Mouse (Mus musculus) embryo, embryonic 11.5 days (tissue): ENCODE results near the gene Chmp4b.
A peak's percentile ranks its signal among the peaks of the same experiment; 100 is the strongest.

Experiments
- DNase-seq: peaks from one replicate; pipeline ENCODE4 v3.0.0-alpha.2; 2012; ENCODE audit warnings: low read depth, low spot score

Gene Chmp4b

DNA sequence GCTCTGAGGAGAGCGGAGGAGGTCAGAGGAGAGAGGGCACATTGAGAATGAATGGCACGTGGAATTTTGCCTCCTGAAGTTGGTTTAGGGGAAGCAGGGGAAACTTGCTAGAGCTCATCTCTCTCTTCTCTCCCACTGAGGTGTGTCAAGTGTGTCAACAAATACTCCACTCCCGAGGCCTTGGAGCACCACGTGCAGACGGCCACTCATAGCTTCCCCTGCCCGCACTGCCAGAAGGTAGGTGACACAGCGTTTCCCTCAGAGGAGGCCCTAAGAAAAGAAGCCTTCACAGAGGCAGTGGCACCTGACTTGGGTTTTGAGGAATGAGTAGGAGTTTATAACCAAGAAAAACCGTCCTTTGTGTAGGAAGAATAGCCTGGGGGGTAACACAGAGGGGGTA is 10.3 kb upstream of the Chmp4b start:
- no peak for DNase-seq

DNA sequence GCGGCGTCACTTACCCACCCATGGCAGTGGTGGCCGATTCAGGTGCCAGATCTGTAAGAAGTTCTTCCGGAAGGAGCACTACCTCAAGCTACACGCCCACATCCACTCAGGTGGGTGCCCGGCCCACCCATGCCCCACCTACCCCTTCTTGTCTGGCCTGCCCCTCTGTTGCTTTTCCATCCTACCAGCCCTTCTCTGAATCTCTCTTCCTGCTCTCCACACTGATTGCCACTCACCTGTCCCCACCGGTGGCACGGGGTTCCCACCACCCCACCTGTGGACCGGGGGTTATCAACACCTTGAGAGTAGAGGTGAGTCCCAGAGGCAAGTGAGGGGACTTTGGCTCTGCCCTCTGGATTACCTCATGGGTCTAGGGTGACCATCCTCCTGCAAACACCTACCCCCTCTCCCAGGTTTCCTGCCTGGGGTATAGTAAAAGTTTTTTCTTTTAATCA is 9.5 kb upstream of the Chmp4b start:
- DNase-seq: no peak

DNA sequence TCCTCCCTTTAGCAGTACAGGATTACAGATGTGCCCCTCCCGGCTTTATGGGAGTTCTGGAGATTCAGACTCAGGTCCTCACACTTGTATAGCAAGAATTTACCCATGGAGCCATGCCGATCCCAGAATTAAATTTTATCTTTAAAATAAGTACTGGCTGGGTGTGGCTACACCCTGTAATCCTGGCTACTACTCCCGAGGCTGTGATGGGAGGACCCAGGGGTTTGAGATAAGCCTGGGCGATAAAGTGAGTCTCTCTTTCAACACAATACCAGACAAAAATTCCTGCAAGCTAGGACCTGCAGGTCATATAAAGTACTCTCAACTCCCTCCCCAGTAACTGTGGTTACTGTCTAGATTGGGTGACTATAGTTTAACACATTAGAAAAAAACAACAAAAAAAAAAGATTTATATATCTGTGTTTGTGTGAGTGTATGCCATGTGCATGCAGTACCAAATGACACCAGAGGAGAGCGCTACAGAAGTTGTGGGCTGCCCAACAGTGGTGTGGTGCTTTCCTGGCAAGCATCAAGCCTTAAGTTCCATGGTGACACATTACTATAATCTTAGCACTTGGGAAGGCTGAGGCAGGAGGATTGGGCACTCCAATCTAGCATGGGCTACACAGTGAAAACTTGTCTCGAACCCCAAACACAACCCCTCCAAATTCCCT is 8.7 kb upstream of the Chmp4b start:
- DNase-seq: no peak

DNA sequence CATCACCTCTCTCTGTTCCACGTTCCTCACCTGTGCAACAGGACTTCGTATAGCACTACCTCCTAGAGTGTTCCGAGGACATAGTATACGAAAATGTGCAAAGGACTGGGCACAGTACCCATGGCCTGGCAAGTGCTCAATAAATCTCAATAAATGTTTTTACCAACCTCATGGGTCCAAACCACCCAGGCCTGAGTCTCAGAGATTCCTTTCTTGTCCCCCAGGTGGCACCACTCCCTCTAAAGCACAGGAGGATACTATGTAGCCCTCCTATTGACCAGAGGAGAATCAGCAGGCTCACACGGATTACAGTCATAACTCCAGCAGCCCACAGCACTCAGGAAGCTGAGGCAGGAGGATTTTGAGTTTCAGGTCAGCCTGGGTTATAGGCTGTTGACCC is 4.9 kb upstream of the Chmp4b start:
- DNase-seq: no peak

DNA sequence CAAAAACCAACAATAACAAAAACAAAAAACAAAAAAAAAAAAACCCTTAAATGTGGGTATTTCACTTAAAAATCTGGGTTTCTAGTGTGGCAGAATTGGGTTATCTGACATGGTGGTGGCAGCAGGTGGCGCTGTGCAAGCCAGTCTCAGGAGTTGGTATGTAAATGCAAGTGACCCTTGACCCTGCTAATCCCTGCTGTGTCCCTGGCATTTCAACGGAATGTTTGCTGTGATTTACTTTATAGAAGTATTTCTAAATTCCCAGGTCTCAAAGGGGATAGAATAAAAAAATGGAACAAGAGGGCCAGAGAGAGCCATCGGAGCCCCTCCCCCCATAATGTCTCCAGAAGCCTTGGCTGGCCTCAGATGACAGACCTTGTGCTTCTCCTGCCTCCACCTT is 3.4 kb upstream of the Chmp4b start:
- peak; percentile 26 for DNase-seq

DNA sequence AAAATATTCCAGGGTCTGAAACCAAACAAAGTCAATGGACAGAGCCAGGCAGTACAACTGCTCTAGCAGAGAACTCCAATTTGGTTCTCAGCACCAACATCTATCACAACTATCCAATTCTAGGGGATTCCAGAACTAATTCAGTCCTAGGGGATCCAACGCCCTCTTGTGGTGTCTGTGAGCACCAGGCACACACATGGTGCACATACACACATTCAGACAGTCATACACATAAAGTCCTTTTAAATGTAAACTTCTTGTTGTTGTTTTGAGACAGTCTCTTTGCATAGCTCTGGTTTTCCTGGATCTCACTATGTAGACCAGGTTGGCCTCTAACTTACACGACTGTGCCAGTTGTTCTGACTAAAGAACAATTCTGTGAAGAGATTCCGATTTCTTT is 1.1 kb upstream of the Chmp4b start:
- no peak for DNase-seq

DNA sequence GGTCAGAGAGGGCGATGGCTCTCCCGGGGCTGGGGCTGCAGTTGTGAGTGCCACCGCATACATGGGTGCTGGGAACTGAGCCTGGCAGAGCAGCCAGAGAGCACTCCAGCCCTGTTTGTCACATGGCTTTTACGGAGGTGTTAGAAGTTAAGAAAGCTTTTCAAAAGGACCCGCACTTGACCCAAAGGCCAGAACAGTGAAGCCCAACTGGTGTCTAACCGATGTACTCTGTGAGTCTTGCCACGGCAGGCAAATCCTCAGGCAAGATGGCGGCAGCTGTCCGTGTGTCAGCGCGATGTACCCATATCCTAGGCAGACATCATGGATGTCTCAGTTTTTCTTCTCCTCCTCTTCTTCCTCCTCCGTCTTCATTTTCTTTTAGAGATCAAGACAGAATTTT is 3.5 kb downstream of the Chmp4b start:
- DNase-seq: no peak

DNA sequence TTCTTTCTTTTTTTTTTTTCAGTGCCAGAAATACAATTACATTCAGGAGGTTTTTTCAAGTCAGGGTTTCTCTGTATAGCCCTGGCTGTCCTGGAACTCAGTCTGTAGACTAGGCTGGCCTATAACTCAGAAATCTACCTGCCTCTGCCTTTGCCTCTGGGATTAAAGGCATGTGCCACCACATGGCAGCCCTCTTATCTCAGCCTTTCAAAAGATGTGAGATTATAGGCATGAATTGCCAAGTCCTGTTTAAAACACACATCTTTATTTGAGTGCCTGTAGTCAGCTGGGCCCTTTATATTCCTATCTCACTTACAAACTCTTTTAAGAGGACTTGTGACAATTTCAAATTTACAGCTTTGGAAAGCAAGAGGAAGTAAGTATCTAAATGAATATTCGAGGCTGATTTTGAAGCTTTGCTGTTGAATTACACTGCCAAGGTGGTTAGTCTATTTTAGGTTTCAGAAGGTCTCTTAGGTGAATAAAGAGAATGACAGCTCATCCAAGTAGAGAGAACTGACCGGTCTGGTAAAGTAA is 4.4 kb downstream of the Chmp4b start:
- DNase-seq: no peak

DNA sequence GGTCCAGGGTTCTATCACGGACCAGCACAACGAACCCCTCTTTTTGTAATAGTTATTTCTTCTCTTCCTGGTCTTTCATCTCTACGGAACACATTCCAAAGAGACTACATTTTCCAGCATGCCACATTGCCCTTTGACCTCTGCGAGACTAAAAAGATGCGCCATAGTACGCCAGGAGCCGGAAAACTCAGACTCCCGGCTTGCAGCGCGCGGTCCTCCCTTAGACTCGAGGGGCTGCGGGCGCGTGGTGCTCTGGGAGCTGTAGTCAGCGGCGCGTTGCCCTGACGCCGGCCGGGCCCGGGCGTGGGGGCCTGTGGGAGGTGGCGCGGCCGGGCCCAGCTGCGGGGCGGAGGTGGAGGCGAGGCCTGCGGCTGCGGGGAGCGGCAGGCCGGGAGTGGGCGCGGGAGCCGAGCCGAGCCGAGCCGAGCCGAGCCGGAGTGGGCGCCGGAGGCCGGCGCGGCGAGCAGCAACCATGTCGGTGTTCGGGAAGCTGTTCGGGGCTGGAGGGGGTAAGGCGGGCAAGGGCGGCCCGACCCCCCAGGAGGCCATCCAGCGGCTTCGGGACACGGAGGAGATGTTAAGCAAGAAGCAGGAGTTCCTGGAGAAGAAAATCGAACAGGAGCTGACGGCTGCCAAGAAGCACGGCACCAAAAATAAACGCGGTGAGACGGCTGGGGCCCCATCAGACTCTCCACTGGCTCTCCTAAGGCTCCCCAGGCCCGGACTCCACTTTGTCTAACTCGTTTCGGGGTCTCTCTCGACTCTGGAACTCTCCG is 5.4 kb downstream of the Chmp4b start:
- DNase-seq: peak; percentile 96

DNA sequence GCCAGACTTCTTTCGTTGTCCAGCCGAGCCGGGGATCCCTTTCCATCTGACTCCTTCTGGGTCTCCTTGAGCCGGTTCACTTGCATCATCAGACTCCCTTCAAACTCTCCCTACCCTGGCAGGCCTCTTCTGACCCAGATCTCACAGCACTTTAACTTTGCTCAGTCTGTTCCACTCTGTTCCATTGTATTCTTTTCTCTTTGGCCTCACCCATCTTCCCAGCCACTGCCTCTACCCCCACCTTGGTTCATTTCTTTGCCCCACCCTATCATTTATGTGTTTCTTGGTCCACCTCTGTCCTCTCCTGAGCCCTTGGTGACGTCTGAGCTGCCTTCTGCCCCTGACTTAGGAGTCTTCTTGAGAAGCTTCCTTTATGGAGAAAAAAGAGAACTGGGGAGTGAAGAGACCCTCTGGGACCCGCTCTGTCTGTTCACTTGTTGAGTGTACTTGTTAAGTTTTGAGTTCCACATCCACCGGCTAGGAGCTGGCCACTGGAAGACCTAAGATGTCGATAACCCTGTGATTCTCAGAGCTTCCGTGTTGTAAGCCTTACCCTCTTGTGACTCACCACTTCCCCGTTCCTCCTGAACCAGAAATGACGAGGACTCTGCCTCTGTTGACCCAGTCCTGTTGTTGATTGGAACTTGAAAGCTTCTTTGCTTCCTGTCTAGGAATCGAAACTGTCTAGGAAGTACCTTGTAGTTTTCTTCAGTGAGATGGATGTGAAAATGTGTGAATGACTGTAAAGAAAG is 6.2 kb downstream of the Chmp4b start:
- no peak for DNase-seq

DNA sequence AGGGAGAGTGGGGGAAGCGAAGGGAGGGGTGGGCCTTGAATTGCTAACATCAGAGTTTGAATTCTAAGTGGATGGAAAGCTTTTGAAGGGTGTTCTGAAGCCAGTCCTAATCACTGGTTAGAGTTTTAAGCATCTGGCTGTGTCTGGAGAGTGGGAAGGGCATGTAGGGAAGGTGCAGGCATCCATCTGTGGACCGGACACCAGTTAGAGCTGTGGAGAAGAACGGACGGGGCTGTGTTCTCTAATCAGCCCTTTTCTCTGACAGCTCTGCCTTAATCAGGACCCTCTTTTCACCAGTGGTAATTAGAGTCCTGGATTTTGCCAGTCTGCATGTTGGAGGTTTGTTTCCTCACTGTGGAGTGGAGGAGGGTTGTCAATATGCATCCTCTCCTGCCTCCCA is 7.6 kb downstream of the Chmp4b start:
- DNase-seq: no peak

DNA sequence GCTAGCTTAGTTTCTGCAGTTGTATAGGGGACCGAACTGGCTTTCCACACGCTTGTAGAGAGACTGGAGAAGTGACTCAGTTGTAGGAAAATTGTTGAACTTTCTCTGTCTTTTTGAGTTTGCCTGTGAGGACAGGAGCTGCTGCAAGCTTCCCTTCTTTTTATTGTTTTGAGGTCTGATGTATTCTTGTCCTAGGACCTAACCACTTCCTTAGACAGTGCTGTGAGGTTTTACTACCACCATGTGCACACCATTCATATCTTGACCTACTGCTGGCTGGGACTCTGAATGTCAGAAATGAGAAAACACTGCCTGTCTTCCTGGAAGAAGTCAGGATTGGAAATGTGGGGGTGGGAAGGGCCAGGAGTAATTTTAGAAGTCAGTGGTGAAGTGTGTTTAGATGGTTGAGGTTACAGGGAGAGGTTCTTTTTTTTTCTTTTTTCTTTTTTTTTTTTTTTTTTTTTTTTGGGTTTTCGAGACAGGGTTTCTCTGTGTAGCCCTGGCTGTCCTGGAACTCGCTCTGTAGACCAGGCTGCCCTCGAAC is 8.1 kb downstream of the Chmp4b start:
- no peak for DNase-seq

DNA sequence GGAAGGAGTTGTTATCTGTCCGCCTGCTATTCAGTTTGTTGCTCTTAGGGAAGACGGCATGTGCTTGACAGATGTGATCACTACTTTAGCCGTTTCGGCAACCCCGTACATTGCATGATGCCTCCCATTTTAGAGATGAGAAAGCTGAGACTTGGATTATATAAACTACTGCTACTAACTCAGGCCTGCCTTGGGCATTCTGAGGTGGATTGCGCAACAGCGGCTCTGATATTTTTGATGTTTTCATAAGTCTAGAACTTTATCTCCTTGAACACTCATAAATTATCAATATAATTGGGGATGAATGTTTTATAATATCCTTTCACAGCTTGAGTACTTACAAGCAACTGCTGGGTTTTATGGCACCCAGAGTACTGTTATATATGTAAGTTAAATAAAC is 17.2 kb downstream of the Chmp4b start:
- DNase-seq: no peak

DNA sequence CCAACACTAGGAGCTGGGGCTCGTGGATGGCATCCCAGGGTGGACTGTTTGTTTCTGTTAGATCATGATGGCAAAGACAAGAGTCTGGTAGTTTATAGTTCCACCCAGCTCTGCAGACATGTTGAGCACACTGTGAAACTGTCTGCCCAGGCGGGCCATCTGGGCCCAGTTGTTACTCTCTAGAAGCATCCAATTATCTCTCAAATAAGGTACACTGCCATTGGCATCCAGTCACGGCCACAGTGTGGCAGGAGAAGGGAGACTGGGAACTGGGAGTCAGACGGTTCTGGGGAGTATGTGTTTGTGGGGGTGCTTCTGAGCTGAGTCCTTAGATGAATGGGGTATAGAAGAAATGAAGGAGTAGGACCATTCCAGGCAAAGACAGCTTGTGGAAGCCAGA is 18.6 kb downstream of the Chmp4b start:
- no peak for DNase-seq

DNA sequence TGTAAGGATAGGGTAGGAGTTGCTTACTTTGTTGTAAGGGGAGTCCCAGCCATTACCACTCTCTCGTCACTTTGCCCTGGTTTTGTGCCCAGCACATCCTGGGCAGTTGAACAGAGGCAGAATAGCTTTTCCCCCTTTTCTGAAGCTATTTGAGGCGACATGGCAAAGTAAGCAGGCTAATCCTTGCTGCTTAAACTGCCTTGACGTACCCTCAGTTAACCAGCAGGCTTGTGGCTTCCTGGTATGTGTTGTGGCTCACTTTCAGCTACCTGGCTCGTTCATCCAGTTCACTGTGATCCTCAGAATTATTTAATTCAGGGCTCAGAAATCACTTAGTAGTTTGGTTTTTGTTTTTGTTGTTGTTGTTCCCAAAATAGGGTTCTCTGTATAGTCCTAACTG is 19.2 kb downstream of the Chmp4b start:
- no peak for DNase-seq

DNA sequence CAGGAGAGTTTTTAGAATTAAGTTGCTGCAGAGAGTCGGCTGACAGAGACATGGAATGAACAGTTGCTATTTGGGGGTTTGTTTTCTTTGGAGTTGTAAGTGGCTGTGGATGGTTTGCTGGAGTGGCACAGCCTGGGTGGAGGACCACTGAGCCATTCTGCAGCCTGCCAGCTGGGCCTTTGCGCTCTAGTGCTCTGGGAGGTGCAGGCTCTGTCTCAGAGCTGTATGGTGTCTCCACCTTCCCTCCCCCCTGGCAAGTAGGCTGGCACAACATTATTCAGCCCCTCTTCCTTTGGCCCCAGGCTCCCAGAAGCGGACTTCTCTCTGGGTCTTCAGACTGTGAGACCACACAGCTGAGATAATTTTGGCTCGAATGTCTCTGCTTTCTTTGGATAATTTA is 22.5 kb downstream of the Chmp4b start:
- DNase-seq: no peak

DNA sequence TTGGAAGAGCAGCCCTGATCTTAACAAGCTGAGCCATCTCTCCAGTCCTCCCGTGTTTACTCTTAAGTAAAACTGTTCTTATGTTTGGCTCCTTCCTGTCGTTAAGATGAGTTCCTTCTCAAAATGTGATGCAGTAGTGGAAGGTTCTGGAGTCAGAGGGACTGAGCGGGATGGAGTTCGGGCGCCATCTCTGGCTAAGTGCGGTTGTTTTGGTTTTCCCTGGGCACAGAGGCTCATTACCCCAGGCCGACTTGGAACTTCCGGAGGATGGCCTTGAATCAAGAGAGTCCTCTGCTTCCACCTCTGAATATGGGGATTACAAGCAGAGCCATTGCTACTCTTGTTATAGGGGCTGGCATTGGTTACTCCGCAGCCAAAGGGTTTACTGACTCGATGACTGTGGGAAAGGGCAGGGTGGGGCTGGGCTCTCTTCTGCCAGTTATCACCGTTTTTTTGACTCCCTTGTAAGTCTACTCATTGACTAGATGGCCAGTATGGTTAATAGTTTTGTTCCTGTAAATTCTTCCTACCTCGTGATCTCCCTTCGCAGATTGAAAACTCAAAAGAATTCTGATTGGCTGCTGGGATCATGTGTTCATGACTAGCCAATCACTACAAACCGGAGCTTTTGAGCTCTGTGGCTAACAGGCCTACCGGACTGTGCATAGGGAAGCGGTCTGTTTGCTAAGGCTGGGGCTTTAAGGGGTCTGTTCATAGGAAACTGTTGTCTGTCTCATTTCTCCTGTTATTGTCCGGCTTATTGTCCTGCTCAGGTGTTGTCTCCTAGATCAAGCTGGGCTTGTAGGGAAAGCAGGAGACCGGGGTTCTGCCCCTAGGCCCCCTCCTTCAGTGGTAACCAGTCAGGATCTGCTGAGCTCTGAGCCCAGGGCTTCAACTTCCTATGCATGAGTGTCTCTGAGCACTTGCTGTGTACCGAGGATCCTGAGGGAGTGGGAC is 25.4 kb downstream of the Chmp4b start:
- no peak for DNase-seq

DNA sequence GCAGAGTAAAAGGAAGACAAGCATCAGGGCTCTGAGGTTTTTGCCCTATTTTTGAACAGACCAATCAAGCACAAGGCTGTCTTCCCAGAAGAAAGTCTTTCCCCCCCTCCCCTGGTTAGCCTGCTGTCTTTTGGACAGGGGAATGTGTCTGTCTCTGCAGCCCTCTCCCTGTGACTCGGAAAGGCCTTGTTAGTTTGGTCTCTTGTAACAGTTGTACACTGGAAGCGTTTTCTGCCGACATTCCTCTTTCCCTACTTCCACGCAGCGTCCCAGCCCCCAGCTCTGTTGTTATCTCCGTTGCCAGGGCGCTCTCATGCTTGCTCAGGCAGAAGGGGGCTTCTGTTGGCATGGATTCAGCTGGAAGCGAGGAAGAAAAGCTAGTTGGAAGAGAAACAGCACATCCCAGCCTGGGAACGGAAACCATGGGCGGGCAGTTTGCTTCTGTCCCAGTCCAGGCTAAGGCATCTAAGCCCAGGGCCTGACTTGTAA is 26.2 kb downstream of the Chmp4b start:
- peak; percentile 43 for DNase-seq

DNA sequence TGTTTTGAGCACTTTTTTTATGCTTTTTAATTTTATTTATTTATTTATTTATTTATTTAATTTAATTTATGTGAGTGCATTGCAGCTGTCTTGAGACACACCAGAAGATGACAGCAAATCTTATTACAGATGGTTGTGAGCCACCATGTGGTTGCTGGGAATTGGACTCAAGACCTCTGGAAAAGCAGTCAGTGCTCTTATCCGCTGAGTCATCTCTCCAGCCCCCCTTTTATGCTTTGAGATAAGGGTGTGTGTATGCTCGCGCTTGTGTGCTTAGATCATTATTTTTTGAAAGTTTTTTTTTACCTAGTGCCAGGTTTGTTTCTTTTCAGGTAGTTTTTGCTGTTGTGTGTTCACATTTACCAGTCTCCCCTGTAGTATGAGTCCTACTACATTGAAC is 27.5 kb downstream of the Chmp4b start:
- no peak for DNase-seq

DNA sequence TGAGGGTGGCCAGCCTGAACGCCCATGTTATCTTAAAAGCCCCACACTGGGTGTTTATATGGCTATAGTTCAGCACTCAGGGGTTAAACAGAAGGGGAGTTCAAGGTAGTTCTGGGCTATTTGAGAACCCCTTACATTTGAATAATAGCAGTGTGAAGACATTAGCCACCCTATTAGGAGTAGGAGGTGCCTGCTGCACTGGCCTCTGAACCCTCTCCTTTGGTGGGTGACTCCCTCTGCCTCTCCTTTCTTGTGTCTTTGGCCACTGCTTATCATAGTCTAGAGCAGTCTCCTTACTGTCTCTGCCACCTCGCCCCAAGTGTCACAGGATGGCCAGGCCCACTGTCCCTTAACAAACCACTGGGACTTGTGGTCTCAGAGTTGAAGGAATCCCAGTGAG is 28.8 kb downstream of the Chmp4b start:
- no peak for DNase-seq

DNA sequence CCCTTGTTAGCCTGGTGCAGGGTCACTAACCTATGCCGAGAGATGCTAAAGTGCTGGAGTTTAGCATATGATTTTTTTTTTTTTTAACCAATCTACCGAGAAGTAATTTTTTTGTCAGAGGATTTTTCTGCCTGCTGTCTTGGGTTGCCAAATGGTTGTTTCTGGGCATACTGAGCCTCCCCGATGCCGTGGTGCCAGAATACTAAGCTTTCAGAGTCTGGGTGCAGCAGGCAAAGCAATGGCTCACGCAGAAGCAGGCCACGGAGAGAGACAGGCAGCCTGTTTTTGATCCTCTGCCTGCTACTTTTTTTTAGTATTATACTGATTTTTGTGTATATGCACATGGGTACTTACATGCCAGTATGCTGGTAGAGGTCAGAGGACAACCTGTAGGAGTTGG is 29.4 kb downstream of the Chmp4b start:
- no peak for DNase-seq
